Mouse (Mus musculus) thymus, adult 2 months (tissue): ENCODE data around the gene Cnot6.

Experiments
- CTCF ChIP-seq: fragments of 200-500 bp; IDR thresholded peaks from 2 replicates; pipeline ENCODE4 v1.5.1; 2012; ENCODE audit warnings: mild to moderate bottlenecking, control low read depth, low read length, moderate library complexity, borderline replicate concordance; ENCODE audit not compliant: control insufficient read depth, poor library complexity, insufficient read depth; ENCODE audit errors: extremely low read depth
- POLR2A ChIP-seq: fragments of 200-500 bp; IDR thresholded peaks from 2 replicates; pipeline ENCODE4 v1.6.1; 2012; ENCODE audit warnings: mild to moderate bottlenecking, low read length, control low read depth, moderate library complexity; ENCODE audit not compliant: control insufficient read depth, poor library complexity, insufficient read depth; ENCODE audit errors: extremely low read depth

- TF ChIP-seq CTCF (no peak), POLR2A (no peak)
These were observed 53.6 kb downstream of the Cnot6 start for GRCm38 (mm10) chr11:49658791-49659469.
